Mouse (Mus musculus) MEL (cell line): ENCODE results near the gene Scamp4. TPM values are rescaled to one million over a fixed set of nuclear protein-coding genes. Genes with fewer than 3 reads are reported as not detected.

Source experiments
- DNase-seq: peaks from one replicate; pipeline ENCODE4 v3.0.0; 2011; ENCODE audit warnings: low read depth, low spot score
- H3K27ac ChIP-seq: 2 replicates; pipeline ENCODE4 v1.5.1; 2012; ENCODE audit warnings: low read depth, mild to moderate bottlenecking, control low read depth, low read length, moderate library complexity; ENCODE audit not compliant: control insufficient read depth
- H3K27me3 ChIP-seq, 2 experiments: fragments of 150-350 bp in 1 of 2; sonication (generic) in 1 of 2; 2 replicates each; pipeline ENCODE4 v1.6.1; 2012; ENCODE audit warnings: low read length in 2 of 2, mild to moderate bottlenecking in 2 of 2, improper control_type of control experiment in 1 of 2, moderate library complexity in 1 of 2; ENCODE audit not compliant: insufficient read depth in 2 of 2, control insufficient read depth in 1 of 2
- H3K36me3 ChIP-seq, 2 experiments: 2 replicates each; pipeline ENCODE4 v1.6.1; 2012 to 2014; ENCODE audit warnings: low read length in 2 of 2, improper control_type of control experiment in 1 of 2, inconsistent platforms in 1 of 2, mild to moderate bottlenecking in 1 of 2; ENCODE audit not compliant: insufficient read depth in 2 of 2, control insufficient read depth in 1 of 2
- H3K4me1 ChIP-seq, 2 experiments: fragments of 150-350 bp in 1 of 2; sonication (generic) in 1 of 2; 2 replicates each; pipeline ENCODE4 v1.6.1; 2012; ENCODE audit warnings: low read length in 2 of 2, improper control_type of control experiment in 1 of 2, mild to moderate bottlenecking in 1 of 2; ENCODE audit not compliant: insufficient read depth in 2 of 2, control insufficient read depth in 1 of 2
- H3K4me3 ChIP-seq, 2 experiments: fragments of 150-350 bp in 1 of 2; sonication (generic) in 1 of 2; 2 replicates each; pipeline ENCODE4 v1.5.1; 2012; ENCODE audit warnings: low read depth in 2 of 2, low read length in 2 of 2, mild to moderate bottlenecking in 2 of 2, moderate library complexity in 2 of 2, control low read depth in 1 of 2, improper control_type of control experiment in 1 of 2; ENCODE audit not compliant: control insufficient read depth in 1 of 2, insufficient read depth in 1 of 2
- H3K79me2 ChIP-seq: 2 replicates; pipeline ENCODE4 v1.6.1; 2012; ENCODE audit warnings: mild to moderate bottlenecking, low read length, moderate library complexity; ENCODE audit not compliant: control insufficient read depth, poor library complexity, insufficient read depth
- H3K9ac ChIP-seq: 2 replicates; pipeline ENCODE4 v1.6.1; 2012; ENCODE audit warnings: low read depth, mild to moderate bottlenecking, control low read depth, low read length, moderate library complexity; ENCODE audit not compliant: control insufficient read depth, poor library complexity, severe bottlenecking
- H3K9me3 ChIP-seq: fragments of 150-350 bp; sonication (generic); replicated peaks from 2 replicates; pipeline ENCODE4 v1.6.1; 2012; ENCODE audit warnings: mild to moderate bottlenecking, low read length, improper control_type of control experiment, moderate library complexity; ENCODE audit not compliant: insufficient read depth
- BHLHE40 ChIP-seq: IDR thresholded peaks from 2 replicates; pipeline ENCODE4 v1.6.1; 2012; ENCODE audit warnings: low read depth, mild to moderate bottlenecking, inconsistent platforms, low read length, improper control_type of control experiment, borderline replicate concordance
- CHD1 ChIP-seq: IDR thresholded peaks from 2 replicates; pipeline ENCODE4 v1.6.1; 2012; ENCODE audit warnings: low read depth, mild to moderate bottlenecking, inconsistent platforms, low read length, improper control_type of control experiment
- CHD2 ChIP-seq: IDR thresholded peaks from 2 replicates; pipeline ENCODE4 v1.6.1; 2011; ENCODE audit warnings: low read length, improper control_type of control experiment
- CTCF ChIP-seq, 3 experiments: IDR thresholded peaks in 2 of 3; conservative IDR thresholded peaks in 1 of 3; 2 replicates each; pipeline ENCODE4 v1.5.1; 2011 to 2012; ENCODE audit warnings: low read length in 3 of 3, low read depth in 2 of 3, mild to moderate bottlenecking in 2 of 3, improper control_type of control experiment in 1 of 3, inconsistent platforms in 1 of 3, mixed read lengths in 1 of 3, moderate library complexity in 1 of 3; ENCODE audit not compliant: control insufficient read depth in 1 of 3, insufficient read depth in 1 of 3, poor library complexity in 1 of 3, severe bottlenecking in 1 of 3
- E2F4 ChIP-seq: IDR thresholded peaks from 2 replicates; pipeline ENCODE4 v1.6.1; 2011; ENCODE audit warnings: low read depth, low read length, improper control_type of control experiment, borderline replicate concordance
- EP300 ChIP-seq, 2 experiments: IDR thresholded peaks; 2 replicates each; pipeline ENCODE4 v1.6.1; 2011; ENCODE audit warnings: improper control_type of control experiment in 2 of 2, low read length in 2 of 2, low read depth in 1 of 2, mild to moderate bottlenecking in 1 of 2
- ETS1 ChIP-seq: IDR thresholded peaks from 2 replicates; pipeline ENCODE4 v1.6.1; 2012; ENCODE audit warnings: low read depth, mild to moderate bottlenecking, inconsistent platforms, low read length, improper control_type of control experiment, moderate library complexity
- GABPA ChIP-seq: IDR thresholded peaks from 2 replicates; pipeline ENCODE4 v1.6.1; 2012; ENCODE audit warnings: low read depth, mild to moderate bottlenecking, inconsistent platforms, low read length, improper control_type of control experiment, moderate library complexity
- GATA1 ChIP-seq: IDR thresholded peaks from 2 replicates; pipeline ENCODE4 v1.6.1; 2011; ENCODE audit warnings: low read depth, low read length, improper control_type of control experiment
- HCFC1 ChIP-seq: IDR thresholded peaks from 2 replicates; pipeline ENCODE4 v1.6.1; 2012; ENCODE audit warnings: low read depth, mild to moderate bottlenecking, inconsistent platforms, low read length, improper control_type of control experiment, moderate library complexity
- JUND ChIP-seq: IDR thresholded peaks from 2 replicates; pipeline ENCODE4 v1.6.1; 2011; ENCODE audit warnings: low read depth, mild to moderate bottlenecking, improper control_type of control experiment, low read length
- KAT2A ChIP-seq: conservative IDR thresholded peaks from 2 replicates; pipeline ENCODE4 v1.6.1; 2012; ENCODE audit warnings: low read depth, low read length, improper control_type of control experiment, inconsistent platforms
- MAFK ChIP-seq: IDR thresholded peaks from 2 replicates; pipeline ENCODE4 v1.6.1; 2011; ENCODE audit warnings: low read depth, mild to moderate bottlenecking, low read length, improper control_type of control experiment, borderline replicate concordance
- MAZ ChIP-seq: IDR thresholded peaks from 2 replicates; pipeline ENCODE4 v1.6.1; 2012; ENCODE audit warnings: low read depth, mild to moderate bottlenecking, inconsistent platforms, low read length, improper control_type of control experiment
- MEF2A ChIP-seq: IDR thresholded peaks from 2 replicates; pipeline ENCODE4 v1.6.1; 2014; ENCODE audit warnings: low read depth, mild to moderate bottlenecking, inconsistent platforms, low read length, improper control_type of control experiment; ENCODE audit not compliant: poor library complexity, insufficient replicate concordance, severe bottlenecking; ENCODE audit errors: extremely low read depth
- MXI1 ChIP-seq: IDR thresholded peaks from 2 replicates; pipeline ENCODE4 v1.6.1; 2011; ENCODE audit warnings: mild to moderate bottlenecking, low read depth, low read length, improper control_type of control experiment
- MYB ChIP-seq: IDR thresholded peaks from 2 replicates; pipeline ENCODE4 v1.6.1; 2011; ENCODE audit warnings: mild to moderate bottlenecking, low read depth, low read length, improper control_type of control experiment
- MYC ChIP-seq: IDR thresholded peaks from 2 replicates; pipeline ENCODE4 v1.6.1; 2011; ENCODE audit warnings: low read depth, mild to moderate bottlenecking, low read length, improper control_type of control experiment, moderate library complexity
- NELFE ChIP-seq: IDR thresholded peaks from 2 replicates; pipeline ENCODE4 v1.6.1; 2011; ENCODE audit warnings: low read depth, low read length, improper control_type of control experiment
- NRF1 ChIP-seq: IDR thresholded peaks from 2 replicates; pipeline ENCODE4 v1.6.1; 2014; ENCODE audit warnings: low read depth, mild to moderate bottlenecking, inconsistent platforms, low read length, improper control_type of control experiment, moderate library complexity; ENCODE audit not compliant: poor library complexity, insufficient read depth, severe bottlenecking
- POLR2A ChIP-seq, 2 experiments: IDR thresholded peaks; 2 replicates each; pipeline ENCODE4 v1.6.1; 2011 to 2012; ENCODE audit warnings: low read length in 2 of 2, mild to moderate bottlenecking in 2 of 2, control low read depth in 1 of 2, improper control_type of control experiment in 1 of 2, low read depth in 1 of 2, moderate library complexity in 1 of 2; ENCODE audit not compliant: control insufficient read depth in 1 of 2, insufficient read depth in 1 of 2, poor library complexity in 1 of 2
- POLR2AphosphoS2 ChIP-seq: IDR thresholded peaks from 2 replicates; pipeline ENCODE4 v1.6.1; 2011; ENCODE audit warnings: low read length, improper control_type of control experiment
- RAD21 ChIP-seq: IDR thresholded peaks from 2 replicates; pipeline ENCODE4 v1.6.1; 2011; ENCODE audit warnings: mild to moderate bottlenecking, low read depth, low read length, improper control_type of control experiment
- RCOR1 ChIP-seq: IDR thresholded peaks from 2 replicates; pipeline ENCODE4 v1.6.1; 2012; ENCODE audit warnings: low read depth, mild to moderate bottlenecking, inconsistent platforms, low read length, improper control_type of control experiment
- SIN3A ChIP-seq: IDR thresholded peaks from 2 replicates; pipeline ENCODE4 v1.6.1; 2012; ENCODE audit warnings: low read length, improper control_type of control experiment, inconsistent platforms
- SMC3 ChIP-seq: IDR thresholded peaks from 2 replicates; pipeline ENCODE4 v1.6.1; 2011; ENCODE audit warnings: low read depth, low read length, improper control_type of control experiment
- TBP ChIP-seq: IDR thresholded peaks from 2 replicates; pipeline ENCODE4 v1.8.0; 2011; ENCODE audit warnings: low read depth, low read length, improper control_type of control experiment
- TCF12 ChIP-seq: IDR thresholded peaks from 2 replicates; pipeline ENCODE4 v1.6.1; 2014; ENCODE audit warnings: low read depth, mild to moderate bottlenecking, inconsistent platforms, low read length, improper control_type of control experiment, moderate library complexity
- UBTF ChIP-seq: IDR thresholded peaks from 2 replicates; pipeline ENCODE4 v1.6.1; 2012; ENCODE audit warnings: low read depth, mild to moderate bottlenecking, inconsistent platforms, low read length, improper control_type of control experiment, moderate library complexity, borderline replicate concordance; ENCODE audit not compliant: insufficient read depth
- USF2 ChIP-seq, 2 experiments: IDR thresholded peaks; 2 replicates each; pipeline ENCODE4 v1.6.1; 2011 to 2012; ENCODE audit warnings: improper control_type of control experiment in 2 of 2, low read length in 2 of 2, borderline replicate concordance in 1 of 2, inconsistent platforms in 1 of 2, low read depth in 1 of 2, mild to moderate bottlenecking in 1 of 2; ENCODE audit not compliant: insufficient read depth in 1 of 2
- ZC3H11A ChIP-seq: IDR thresholded peaks from 2 replicates; pipeline ENCODE4 v1.6.1; 2012; ENCODE audit warnings: low read depth, mild to moderate bottlenecking, inconsistent platforms, low read length, improper control_type of control experiment
- ZKSCAN1 ChIP-seq: IDR thresholded peaks from 2 replicates; pipeline ENCODE4 v1.6.1; 2012; ENCODE audit warnings: low read depth, mild to moderate bottlenecking, inconsistent platforms, low read length, improper control_type of control experiment, moderate library complexity
- ZMIZ1 ChIP-seq: IDR thresholded peaks from 2 replicates; pipeline ENCODE4 v1.6.1; 2012; ENCODE audit warnings: low read depth, mild to moderate bottlenecking, inconsistent platforms, low read length, improper control_type of control experiment, moderate library complexity
- ZNF384 ChIP-seq: IDR thresholded peaks from 2 replicates; pipeline ENCODE4 v1.6.1; 2012; ENCODE audit warnings: low read depth, mild to moderate bottlenecking, inconsistent platforms, low read length, improper control_type of control experiment
- polyA plus RNA-seq, 2 experiments: library from polyadenylated mRNA; stranded (reverse) in 1 of 2; unstranded in 1 of 2; fragments of >175 nt in 1 of 2; fragments of >200 nt in 1 of 2; gene quantifications; 2 replicates each; pipeline versions ENCODE4 v1.2.1 to v1.2.4; 2012; ENCODE audit warnings: low replicate concordance in 2 of 2, low read depth in 1 of 2; ENCODE audit not compliant: insufficient read length in 2 of 2, insufficient read depth in 1 of 2, missing spikeins in 1 of 2
- total RNA-seq: library from RNA; depleted of rRNA; stranded (reverse); fragments of 300-350 nt; gene quantifications from 2 replicates; pipeline ENCODE4 v1.2.3, GENCODE M21; 2012

Scamp4 gene
- total and polyA plus RNA-seq, 3 experiments, result 34.2 to 140 TPM; not detected in 1

DNA sequence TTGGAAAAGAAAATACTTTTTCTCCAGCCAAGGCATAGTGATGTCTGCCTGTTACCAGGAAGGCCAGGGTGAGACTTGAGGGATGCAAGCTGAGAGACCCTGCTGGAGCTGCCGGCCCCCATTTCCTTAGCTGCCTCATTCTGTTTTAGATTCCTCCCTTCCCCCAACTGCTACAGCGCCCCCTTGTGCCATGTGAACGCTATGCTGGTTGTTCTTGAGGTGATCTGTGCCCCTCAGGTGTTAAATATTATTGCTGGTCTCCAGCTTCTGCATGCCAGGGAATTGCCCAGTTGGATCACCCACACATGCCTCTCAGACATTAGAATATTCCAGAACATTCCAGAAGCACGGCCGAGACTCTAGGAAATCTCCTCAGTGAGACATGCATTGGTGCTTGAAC lies 58.5 kb downstream of the Scamp4 start (continued):
- TF ChIP-seq POLR2A (IDR thresholded peaks at IDR 0.05; ENCODE audit: control insufficient read depth in 1 of 2, insufficient read depth in 1 of 2, low read depth in 1 of 2, low read length in 2 of 2, poor library complexity in 1 of 2) (no peak), UBTF (no peak), E2F4 (no peak), TBP (no peak)

DNA sequence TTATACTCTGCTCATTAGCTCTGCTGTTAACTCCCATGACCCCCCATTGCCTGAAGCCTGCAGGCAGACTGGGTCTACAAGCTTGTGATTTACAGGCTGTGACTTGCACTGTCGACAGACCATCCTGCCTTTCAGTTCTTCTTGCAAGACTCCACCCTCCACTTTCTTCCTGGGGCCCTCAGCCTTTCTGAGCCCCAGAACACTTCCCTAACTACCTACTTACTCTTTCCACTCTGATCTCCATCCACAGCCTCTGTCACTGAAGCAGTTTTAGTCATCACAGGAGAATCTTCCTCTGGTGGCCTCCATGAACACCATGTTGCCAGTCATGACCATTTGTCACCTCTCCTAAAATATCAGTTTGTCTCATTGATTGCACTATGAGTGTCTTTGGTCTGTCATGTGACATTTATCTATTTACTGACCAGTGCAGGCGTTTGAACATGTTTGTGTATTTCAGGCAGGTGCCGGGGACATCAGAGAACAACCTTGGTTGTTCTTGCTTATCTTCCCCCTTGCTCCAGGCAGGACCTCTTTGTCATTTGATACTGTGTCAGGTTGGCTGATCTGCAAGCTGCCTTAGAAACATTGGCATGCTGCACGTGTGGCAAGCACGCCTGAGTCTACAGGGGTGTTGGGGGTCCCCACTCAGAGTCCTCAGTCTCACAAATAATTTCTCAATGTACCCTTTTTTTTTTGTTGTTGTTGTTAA lies 61.0 kb downstream of the Scamp4 start:
- Histone ChIP-seq H3K27ac (peak overlapping the region; percentile 50), H3K9me3 (no peaks in the 10 kb centered on the region), H3K27me3 (no peaks in the 10 kb centered on the region), H3K79me2 (no peaks in the 10 kb centered on the region; the same call in 1 of the 2 replicates), H3K36me3 (peaks cover 0 to 14% of the 10 kb centered on the region in 2 experiments; a peak in 3 of 4 replicates), H3K9ac (peak overlapping the region; percentile 61), H3K4me3 (no peak overlapping the region), H3K4me1 (peaks cover 5 to 26% of the 10 kb centered on the region in 2 experiments)
- DNase-seq, result peak; percentile 62
- no peak for TF ChIP-seq E2F4
- no peak for TF ChIP-seq TBP
- peak; percentile 71; the same call in 1 of the 2 replicates for TF ChIP-seq BHLHE40
- TF ChIP-seq NELFE, result no peak
- TF ChIP-seq GATA1, result no peak
- peak; percentile 83; the same call in 1 of the 2 replicates for TF ChIP-seq MXI1
- TF ChIP-seq SIN3A, result no peak
- TF ChIP-seq MAFK, result no peak
- no peak for TF ChIP-seq HCFC1
- TF ChIP-seq JUND, result no peak
- TF ChIP-seq POLR2AphosphoS2, result no peak
- TF ChIP-seq MEF2A, result no peak
- no peak for TF ChIP-seq RCOR1
- no peak for TF ChIP-seq RAD21
- no peak for TF ChIP-seq TCF12
- TF ChIP-seq ZMIZ1, result no peak
- TF ChIP-seq CHD2, result no peak
- no peak for TF ChIP-seq ZNF384
- TF ChIP-seq USF2 (IDR thresholded peaks at IDR 0.05; ENCODE audit: borderline replicate concordance in 1 of 2, insufficient read depth in 1 of 2, low read depth in 1 of 2, low read length in 2 of 2), result no peak
- TF ChIP-seq ZC3H11A, result no peak
- TF ChIP-seq NRF1, result no peak
- TF ChIP-seq CHD1, result no peak
- no peak for TF ChIP-seq MAZ
- no peak for TF ChIP-seq EP300 (IDR thresholded peaks at IDR 0.05; ENCODE audit: low read depth in 1 of 2, low read length in 2 of 2)
- no peak for TF ChIP-seq GABPA
- TF ChIP-seq ZKSCAN1, result no peak
- TF ChIP-seq ETS1, result no peak
- no peak for TF ChIP-seq CTCF (IDR thresholded peaks at IDR 0.05 in 2 of 3, conservative IDR thresholded peaks at IDR 0.05 in 1 of 3; ENCODE audit: control insufficient read depth in 1 of 3, insufficient read depth in 1 of 3, low read depth in 2 of 3, low read length in 3 of 3, poor library complexity in 1 of 3, severe bottlenecking in 1 of 3)
- TF ChIP-seq MYB, result no peak
- TF ChIP-seq KAT2A, result no peak
- no peak for TF ChIP-seq SMC3
- peak; percentile 63; the same call in 1 of the 2 replicates for TF ChIP-seq MYC
